Mouse (Mus musculus) c-Kit-negative CD71-positive TER-119-positive erythroid progenitor cells, embryonic 14.5 days (primary cell): ENCODE measurements around the gene 2810004N23Rik.
"Not testable (repeated sequence)": the region's sequence is repeated elsewhere in the genome, so short reads cannot be mapped to it uniquely, and the experiment has no call there.

Experiments
- DNase-seq: peaks from one replicate; pipeline ENCODE4 v3.0.0-alpha.2; 2013; ENCODE audit warnings: low read depth, low spot score

The 2810004N23Rik gene

DNA sequence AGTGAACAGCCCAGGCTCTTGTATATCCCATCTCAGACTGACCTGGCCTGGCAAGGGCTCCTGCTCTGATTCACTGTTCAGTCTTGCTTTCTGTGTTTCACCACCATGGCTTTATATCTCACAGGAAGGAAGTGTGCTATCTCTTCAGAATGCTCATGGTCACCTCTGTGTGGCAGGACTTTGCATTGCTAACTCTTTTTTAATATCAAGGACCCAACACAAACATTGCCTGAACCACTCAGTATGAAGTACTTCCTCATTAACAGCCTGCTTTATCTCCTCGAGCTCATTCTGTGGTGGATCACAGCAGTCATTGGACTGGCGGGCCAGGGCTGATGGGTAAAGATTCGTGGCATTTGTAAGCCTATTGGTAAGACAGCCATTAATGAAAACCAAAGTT is 3.7 kb upstream of the 2810004N23Rik start:
- no peak for DNase-seq

DNA sequence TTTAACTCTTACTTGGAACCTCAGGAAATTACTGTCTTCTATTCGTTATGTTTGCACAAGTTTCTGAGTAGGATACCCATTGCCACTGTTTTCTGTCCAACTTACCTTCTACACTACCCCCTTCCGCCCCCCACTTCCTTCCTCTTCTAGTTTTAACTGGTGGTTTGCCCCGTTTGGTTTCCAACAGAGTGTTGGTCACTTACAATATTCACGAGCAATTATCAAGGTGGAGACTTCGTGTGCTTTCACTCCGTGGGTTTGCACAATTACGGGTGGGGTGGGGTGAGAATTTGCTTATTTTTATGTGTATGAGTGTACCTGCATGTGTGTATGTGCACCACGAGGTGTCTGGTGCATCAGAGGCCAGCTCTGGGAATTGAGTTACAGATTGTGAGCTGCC is 809 bp upstream of the 2810004N23Rik start:
- DNase-seq, result no peak

DNA sequence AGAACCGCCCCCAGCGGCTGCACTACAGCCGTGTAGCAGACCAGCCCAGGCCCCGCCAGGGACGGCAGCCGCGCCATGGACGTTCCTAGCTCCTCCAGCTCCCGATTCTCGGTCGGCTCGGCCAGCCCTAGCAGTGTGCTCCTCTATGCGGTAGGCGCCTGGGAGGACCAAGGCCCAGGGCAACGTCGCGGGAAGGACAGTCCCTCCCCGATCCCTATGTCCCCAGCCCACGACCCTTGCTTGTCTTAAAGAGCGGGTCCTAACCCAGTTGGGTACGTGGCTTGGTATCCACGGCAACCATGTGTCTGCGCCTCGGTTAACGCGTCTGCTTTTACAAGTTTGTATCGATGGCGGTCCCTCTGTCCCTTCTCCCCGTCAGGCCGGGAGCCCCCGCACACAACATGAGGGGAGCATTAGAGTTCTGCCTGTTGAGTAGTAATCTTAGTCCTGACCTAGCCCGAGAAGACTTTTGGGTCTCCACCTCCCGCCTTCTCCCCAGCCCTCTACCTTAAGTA is 300 bp upstream of the 2810004N23Rik start:
- no peak for DNase-seq

DNA sequence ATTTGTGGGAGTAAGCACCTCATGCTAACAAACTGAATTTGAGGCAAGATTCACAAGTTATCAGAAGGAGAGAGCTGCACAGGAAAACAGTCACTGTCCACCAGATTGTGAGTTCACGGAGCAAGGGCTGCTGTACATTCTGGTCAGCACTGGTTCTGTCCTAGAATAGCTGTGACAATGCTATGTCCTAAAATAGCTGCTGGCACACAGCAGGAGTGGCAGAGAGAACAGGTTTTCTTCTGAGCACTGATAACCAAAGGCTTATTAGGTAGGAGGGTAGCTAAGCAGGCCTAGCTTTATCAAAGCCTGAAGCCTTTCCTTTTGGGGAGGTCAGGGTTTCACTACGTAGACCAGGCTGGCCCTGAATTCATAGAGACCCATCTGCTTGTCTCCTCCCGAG is 2.7 kb downstream of the 2810004N23Rik start:
- no peak for DNase-seq

DNA sequence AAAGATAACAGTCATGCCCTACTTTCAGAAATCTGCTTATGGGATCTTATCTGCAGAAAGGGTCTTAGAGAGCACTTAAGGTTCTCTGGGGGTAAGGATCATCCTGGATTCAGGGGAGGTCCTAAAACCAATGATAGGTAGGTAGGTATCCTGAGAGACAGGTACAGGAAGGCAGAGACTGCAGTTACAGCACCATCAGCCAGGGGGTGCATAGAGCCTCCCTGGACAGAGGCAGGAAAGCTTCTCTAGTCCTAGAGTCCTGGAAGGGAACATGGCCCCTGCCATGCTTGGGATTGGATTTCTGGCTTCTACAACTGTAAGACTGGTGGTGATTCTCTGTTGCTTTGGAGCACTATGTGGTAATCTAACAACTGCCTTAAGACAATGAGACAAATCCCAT is 3.5 kb downstream of the 2810004N23Rik start:
- no peak for DNase-seq

DNA sequence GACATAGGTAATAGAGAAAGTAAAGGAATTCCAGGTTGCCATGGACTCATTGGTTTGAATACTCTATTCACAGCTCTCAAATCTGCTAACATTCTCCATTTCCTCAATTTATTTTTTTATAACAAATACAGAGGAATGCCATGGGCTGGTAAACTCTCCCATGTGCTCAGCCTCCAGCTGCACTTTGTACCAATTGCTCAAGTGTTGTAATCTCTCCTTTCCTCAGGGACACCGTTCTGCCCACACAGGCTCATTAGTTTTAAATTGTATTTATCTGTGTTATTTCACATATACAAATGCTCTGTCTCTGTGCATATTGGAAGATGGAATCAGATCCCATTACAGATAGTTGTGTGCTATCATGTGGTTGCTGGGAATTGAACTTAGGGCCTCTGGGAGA is 9.4 kb downstream of the 2810004N23Rik start:
- DNase-seq, result no peak

DNA sequence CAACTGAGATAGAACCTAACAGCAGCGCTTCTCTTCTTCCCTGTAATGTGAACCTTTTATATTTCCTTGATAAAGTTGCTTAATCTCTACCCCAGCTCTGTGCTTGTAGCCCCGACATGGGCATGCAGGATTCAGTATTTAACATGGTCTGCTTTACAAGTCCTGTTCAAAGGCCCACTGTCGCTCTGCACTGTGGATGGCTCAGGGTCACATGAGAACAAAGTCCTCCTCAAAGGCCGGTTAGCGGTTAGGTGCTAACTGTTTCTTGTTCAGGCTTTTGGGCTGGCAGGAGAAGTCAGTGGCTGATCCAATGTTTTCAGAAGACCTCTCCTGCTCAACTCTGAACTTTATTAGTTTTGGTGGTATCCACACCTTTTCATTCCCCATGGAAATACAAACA is 17.3 kb downstream of the 2810004N23Rik start:
- no peak for DNase-seq

DNA sequence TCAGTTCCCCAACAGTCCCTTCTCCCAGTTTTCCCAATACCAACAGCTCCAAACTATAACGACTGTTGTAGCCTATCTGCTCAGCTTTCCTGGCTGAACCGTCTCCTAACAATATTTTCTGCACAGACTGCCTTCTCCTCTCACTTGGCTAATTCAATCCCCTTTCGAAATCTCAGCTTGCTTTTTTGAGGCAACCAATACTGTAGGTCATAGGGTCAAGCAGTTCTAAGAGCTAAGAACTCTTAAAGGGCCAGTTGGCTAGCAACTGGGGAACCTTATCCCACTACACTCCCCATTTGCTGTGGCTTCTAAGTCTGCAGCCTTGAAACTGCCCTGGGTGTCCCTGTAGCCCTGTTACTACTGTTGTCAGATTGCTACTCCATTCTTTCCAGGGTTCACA is 17.8 kb downstream of the 2810004N23Rik start:
- no peak for DNase-seq

DNA sequence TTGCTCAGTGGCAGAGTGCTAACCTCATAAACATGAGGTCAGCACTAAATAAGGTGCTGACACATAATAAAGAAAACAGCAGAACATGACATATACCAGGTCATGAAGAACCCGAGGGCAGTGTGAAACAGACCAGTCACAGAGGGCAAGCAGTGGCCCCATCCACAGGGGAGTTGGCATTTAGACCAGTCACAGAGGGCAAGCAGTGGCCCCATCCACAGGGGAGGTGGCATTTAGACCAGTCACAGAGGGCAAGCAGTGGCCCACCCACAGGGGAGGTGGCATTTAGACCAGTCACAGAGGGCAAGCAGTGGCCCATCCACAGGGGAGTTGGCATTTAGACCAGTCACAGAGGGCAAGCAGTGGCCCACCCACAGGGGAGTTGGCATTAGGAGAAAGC is 20.0 kb downstream of the 2810004N23Rik start:
- DNase-seq, result not testable (repeated sequence)

DNA sequence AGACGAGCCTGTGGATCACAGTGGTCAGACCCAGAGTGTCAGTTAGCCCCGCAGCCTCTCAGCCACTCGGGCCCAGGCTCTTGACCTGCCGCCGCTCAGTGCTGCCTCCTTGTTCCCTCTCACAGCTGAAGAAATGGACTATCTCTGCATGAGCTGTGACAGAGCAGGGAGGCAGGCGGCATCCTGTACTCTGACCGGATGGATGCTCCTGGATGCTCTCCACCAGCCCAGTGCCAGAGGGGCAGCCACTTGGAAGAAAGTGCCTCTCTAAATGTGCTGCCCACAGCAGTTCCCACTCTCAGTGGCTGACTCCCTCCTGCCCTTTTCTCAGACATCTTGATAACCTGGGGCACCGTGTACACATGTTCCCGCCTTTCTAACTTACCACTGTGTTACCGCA is 21.1 kb downstream of the 2810004N23Rik start:
- DNase-seq, result no peak

DNA sequence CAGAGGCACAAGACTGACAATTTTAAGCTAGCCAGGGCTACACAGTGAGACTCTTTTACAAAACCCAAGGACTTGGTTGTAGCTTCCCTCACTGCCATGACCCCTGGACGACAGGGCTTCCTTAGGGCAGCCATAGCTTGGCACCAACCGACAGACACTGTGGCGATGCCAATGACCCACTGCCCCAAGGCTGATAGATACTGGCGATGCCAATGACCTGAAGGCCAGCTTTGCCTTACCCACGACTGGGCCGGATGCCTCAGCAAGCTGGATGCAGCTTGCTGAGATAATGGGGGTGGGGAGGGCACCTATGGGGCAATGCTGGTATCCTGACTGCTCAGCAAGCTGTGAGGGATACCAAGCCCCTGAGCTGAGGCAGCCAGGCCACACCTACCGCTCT is 22.0 kb downstream of the 2810004N23Rik start:
- no peak for DNase-seq

DNA sequence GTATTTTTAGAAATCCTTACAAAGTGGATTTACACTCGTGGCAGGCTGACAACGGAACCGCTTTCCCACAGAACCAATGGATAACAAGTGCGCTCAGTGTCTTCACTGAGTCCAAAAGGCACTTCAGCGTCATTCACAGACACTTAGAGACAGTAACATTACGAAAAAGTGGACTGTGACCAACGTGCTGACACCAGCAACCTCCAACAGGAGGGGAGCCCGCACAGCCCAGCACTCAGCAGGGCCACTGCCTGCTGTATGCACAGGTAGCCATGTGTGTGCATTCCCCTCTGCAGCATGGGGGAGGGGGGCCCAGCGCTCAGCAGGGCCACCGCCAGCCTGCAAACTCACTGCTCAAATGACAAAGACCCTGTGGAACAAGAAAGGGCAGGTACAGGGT is 23.5 kb downstream of the 2810004N23Rik start:
- no peak for DNase-seq

DNA sequence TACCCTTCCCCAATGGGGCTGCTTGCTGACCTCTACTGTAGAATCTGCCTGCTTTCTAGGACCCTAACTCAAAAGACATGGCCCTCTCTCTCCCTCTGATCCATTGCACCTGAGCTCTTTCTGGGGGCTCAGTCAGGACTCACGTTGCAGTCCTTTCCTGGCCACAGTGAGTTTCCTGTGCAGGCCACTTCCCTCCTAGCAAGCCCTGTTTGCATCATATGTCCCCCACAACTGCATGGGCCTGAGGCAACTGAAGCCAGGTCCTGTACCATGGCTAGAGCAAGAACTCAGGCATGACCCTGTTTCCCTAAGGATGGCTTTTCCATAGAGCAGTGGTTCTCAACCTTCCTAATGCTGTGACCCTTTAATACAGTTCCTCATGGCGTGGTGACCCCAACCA is 25.0 kb downstream of the 2810004N23Rik start:
- no peak for DNase-seq

DNA sequence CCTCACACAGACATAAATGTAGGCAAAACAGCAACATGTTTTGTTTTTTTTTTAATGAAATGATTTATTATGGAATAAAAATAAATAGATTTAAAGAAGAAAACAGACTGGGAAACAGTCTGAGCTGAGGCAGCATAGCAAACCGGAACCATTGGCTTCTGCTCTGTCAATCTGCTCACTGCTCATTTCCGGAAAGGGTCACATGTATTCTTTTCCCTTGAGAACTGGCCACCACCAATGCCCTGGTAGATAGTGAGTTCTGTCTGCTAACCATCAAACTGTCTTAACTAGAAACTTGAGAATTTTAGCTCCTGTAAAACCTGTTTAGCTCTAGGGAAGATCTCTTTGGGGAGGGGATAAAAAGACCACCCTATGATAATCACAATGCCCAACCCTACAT is 26.0 kb downstream of the 2810004N23Rik start:
- no peak for DNase-seq

DNA sequence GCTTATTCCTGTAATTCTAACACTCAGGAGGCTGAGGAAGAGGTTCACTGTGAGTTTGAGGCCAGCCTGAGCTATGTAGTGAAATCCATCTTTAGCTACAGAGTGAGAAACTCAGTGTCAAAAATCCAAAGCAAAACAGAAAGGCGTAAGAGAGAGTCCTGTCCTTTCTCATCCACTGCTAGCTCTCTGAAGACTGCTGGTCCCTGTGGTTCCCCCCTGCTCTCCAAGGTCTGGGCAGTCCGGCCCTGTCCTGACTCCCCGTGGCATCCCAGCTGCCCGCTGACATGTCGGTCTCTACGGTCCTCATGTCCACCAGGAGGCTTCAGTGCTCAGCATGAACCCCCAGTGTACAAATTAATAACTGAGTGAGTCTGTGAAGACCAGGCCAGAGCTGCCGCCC is 26.6 kb downstream of the 2810004N23Rik start:
- DNase-seq, result no peak

DNA sequence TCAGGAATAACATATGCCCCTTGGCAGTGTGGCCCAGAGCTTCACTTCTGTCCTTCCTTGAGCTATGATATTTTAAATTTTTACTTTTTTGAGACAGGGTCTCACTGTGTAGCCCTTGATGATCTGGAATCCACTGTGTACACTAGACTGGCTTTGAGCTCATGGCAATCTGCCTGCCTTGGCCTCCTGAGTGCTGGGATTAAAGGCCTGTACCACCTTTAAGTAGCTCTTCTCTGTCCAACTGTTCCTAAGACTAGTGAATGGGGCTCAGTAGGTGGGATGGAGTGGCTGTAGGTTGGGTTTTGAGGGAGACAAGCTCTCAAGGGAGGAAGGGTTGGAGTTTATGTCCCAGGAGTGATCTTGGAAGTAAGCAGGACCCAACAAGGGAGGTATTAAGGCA is 27.1 kb downstream of the 2810004N23Rik start:
- no peak for DNase-seq

DNA sequence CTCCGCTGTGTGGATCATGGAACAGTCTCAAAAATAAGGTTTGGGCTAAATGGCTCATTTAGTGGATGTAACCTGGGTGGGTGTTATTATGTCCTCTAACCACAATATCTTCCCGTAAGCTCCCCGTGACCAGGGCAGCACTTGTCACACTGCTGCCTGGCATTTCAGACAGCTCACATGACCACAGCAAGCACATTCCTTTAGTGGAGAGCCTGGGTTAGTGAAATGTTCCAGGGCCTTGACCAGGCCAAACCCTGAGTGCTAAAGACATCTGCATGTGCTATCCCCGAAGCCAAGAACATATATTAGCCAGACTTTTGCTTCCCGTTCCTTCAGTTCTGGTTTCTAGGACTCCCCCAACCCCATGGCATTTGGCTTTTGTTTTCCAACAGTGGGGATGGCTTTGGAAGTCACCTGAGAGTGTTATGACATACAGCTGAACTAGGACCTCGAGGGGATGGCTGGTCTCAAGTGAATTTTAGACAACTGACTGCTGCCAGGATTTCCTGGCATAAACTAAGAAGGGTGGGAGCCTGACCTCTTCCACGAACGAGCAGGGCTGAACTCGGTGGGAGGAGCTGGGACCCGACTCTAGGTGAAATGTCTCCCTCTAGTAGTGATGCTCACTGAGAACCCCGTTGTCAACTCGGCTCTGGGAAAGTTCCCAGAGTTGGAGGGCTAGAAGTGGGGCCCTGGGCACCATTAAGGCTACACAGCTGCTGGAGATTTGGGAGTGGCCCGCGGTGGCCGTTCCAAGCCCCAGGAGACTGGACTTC is 29.3 kb downstream of the 2810004N23Rik start:
- DNase-seq, result no peak

DNA sequence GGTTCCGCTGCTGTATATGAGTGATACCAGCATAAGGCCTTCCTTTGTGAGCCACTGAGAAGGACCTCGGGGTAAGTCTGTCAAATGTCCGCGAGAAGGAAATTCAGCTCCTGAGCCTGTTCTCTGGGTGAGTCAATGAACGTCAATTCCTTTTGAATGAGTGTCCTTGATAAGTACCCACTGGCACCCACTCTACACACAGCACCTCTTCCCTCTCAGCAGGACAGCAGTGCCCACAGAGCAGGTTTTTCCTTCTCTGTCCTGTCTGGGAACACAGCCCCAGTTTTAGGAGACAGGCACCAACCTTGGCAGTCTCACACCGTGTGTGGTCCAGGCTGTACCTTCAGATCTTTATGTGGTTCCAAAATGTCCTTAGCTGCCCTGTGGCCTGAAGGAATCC is 31.0 kb downstream of the 2810004N23Rik start:
- no peak for DNase-seq

DNA sequence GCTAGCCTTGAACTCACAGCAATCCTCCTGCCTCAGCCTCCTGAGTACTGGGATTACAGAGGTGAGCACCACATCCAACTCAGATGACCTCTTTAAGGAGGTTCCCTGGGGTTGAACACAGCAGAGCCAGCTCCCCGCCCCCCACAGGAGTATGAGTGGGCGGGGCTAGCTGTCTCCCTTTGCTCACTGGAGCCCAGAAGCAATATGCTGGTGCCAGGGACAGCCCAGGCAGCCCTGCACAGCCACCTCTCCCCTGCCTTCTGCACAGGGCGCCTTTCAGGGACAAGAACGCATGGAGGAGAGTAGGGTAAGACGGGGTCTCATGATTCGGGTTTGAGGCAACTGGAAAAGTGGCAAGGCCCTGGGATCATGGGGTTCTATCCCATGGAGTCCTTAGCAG is 31.4 kb downstream of the 2810004N23Rik start:
- DNase-seq, result no peak

DNA sequence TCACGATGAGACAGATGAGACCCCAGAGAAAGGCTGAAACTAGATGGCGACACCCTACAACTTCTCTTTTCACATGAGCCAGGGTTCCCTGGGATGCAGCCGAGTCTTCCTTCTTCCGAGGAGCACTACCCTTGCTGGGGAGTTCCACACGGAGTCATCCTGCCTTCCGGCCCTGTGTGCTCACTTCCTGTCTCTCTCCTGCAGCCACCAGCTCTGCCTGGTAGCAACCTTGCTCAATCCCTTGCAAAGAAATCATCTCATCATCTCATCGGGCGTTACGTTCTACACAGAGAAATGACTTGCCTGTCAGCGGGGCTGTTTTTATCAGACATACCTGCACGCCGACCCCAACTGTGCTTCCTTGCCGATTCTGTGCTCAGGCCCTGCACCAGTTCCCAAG is 32.9 kb downstream of the 2810004N23Rik start:
- no peak for DNase-seq

DNA sequence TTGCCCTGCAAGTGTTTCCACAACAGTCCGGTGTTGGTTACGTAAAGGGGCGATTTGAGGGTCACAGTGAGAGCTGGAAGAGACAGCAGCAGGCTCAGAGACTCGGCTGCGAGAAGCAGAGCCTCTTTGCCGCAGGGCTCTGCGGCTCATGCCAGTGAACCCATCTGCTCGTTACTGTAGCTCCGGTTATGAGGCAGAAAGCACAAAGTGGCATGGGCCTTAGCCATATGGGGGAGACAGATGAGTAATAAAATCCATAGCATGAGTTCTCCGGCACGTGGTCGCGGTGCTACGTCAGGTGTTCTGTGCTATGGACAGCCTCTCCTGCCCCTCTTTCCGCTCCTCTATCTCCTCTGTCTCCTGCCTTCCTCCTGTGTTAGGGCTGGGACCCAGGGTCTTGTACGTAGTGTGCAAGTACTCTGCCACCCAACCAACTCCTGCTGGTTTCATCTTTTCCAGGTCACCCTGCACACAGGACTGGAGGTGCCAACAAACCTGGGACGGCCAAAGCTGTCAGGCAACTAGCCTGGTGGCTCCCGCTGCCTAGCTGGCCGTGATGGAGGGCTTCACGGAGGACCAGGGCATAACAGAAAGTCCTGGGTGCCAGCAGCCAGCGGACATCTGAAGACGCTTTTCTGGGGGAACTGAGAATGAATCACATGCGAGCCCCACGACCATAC is 34.2 kb downstream of the 2810004N23Rik start:
- no peak for DNase-seq

DNA sequence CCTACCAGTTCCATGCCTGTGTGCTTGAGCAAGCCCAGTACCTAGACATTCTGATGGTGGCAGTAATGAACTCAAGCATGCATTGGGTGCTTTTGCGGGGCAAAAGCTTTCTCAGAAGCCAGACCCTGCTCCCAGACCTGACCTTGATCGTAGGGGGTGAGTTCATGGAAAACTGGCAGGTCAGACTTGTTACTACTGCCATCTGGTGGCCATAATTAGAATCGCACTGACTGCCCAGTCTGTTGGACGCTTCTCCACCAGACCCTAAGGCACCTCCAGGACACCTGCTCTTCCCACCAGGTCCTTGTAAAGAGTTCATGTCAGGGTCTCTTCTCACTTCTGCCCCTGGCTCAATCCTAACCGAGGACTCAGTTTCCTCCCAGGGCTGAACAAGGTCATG is 35.5 kb downstream of the 2810004N23Rik start:
- DNase-seq, result peak; percentile 28

DNA sequence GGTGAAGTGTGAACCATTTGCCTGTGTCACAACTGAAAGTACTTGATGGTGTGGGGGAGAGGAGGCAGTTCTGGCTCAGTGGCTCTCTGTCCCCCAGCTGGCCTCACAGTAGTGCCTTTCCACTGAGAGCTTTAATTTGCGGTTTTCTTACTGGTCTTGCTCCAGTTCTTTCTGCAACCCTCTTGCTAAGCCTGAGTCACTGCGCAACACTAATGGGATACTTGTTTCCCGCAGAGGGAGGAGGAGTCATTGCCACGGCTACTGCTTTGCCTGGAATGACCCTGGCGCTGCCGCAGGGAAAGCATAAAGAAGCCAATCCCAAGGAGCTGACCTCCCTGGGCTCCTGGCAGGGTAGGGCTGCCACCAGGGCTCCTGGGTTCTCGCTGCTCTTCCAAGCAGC is 36.3 kb downstream of the 2810004N23Rik start:
- no peak for DNase-seq
